Mouse (Mus musculus) liver, embryonic 13.5 days (tissue): Measurements from ENCODE around the gene Prdm16. TPM values are rescaled to one million over a fixed set of nuclear protein-coding genes. Genes with fewer than 3 reads are reported as not detected.

Experiments used
- ATAC-seq: fragments of 200-750 bp; cut with Nextera tagmentation; 2 replicates; pipeline ENCODE4 v1.8.0; 2017; ENCODE audit warnings: low read depth, mild to moderate bottlenecking, moderate number of reproducible peaks, moderate library complexity
- DNase-seq: peaks from one replicate; pipeline ENCODE4 v3.0.0; 2022
- H3K27ac ChIP-seq: fragments of 300-500 bp; sonication (generic); 2 replicates; pipeline ENCODE4 v1.5.1; 2015; ENCODE audit warnings: moderate library complexity, mild to moderate bottlenecking, inconsistent platforms
- H3K27me3 ChIP-seq: fragments of 300-500 bp; sonication (generic); 2 replicates; pipeline ENCODE4 v1.6.1; 2015; ENCODE audit warnings: mild to moderate bottlenecking, inconsistent platforms
- H3K36me3 ChIP-seq: fragments of 300-500 bp; sonication (generic); 2 replicates; pipeline ENCODE4 v1.6.1; 2015; ENCODE audit warnings: mild to moderate bottlenecking, inconsistent platforms
- H3K4me1 ChIP-seq: fragments of 300-500 bp; sonication (generic); replicated peaks from 2 replicates; pipeline ENCODE4 v1.6.1; 2015; ENCODE audit warnings: inconsistent platforms
- H3K4me2 ChIP-seq: fragments of 300-500 bp; sonication (generic); 2 replicates; pipeline ENCODE4 v1.6.1; 2015; ENCODE audit warnings: inconsistent platforms, mild to moderate bottlenecking, moderate library complexity
- H3K4me3 ChIP-seq: fragments of 300-500 bp; sonication (generic); replicated peaks from 2 replicates; pipeline ENCODE4 v1.5.1; 2015; ENCODE audit warnings: mild to moderate bottlenecking, inconsistent platforms
- H3K9ac ChIP-seq: fragments of 300-500 bp; sonication (generic); 2 replicates; pipeline ENCODE4 v1.6.1; 2015; ENCODE audit warnings: mild to moderate bottlenecking, inconsistent platforms
- H3K9me3 ChIP-seq: fragments of 300-500 bp; sonication (generic); replicated peaks from 2 replicates; pipeline ENCODE4 v1.6.1; 2016; ENCODE audit warnings: inconsistent platforms
- WGBS: fragments of 180-500 bp; shearing (Covaris S2); methylation state at CpG from one replicate; pipeline ENCODE4 v1.1.7; 2015; ENCODE audit not compliant: insufficient replicate concordance; 5-methylcytosine and 5-hydroxymethylcytosine counted together
- polyA plus RNA-seq: library from polyadenylated mRNA; unstranded; fragments of >200 nt; fragmentation: Nextera tagmentation; extraction: Ambion mirVana; gene quantifications from 2 replicates; pipeline ENCODE4 v1.2.1, GENCODE M21; 2015

Prdm16 gene
- polyA plus RNA-seq, 1 experiment from 2014 or later = 1.8 TPM

DNA sequence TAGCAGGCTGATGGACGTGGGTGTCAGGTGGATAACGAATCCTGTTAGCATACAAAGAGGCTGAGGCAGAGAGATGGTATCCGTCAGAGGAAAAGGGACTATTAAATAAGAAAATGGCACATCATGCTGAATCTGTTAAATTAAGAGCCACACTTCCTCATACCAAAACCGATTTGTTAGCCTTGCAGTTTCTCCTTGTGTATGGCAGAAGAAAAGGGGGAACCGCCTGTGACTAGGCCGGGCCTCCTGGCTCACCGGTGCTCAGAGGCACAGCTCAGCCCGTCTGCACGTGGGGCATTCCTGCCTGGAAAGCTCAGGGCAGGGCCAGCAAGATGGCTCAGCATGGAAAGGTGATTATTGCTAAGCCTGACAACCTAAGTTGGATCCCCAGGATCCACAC, 171.6 kb downstream of the Prdm16 start:
- H3K27ac ChIP-seq = no peak overlapping the region
- H3K4me2 ChIP-seq = no peak overlapping the region
- no peaks in the 10 kb centered on the region for H3K27me3 ChIP-seq
- DNase-seq (no peak), ATAC-seq (no peak)
- no peaks in the 10 kb centered on the region for H3K4me1 ChIP-seq
- H3K4me3 ChIP-seq = no peak overlapping the region
- no peaks in the 10 kb centered on the region for H3K36me3 ChIP-seq
- no peaks in the 10 kb centered on the region for H3K9me3 ChIP-seq
- 53% methylated on average over 9 of the region's 9 CpGs for WGBS
- no peak overlapping the region for H3K9ac ChIP-seq

DNA sequence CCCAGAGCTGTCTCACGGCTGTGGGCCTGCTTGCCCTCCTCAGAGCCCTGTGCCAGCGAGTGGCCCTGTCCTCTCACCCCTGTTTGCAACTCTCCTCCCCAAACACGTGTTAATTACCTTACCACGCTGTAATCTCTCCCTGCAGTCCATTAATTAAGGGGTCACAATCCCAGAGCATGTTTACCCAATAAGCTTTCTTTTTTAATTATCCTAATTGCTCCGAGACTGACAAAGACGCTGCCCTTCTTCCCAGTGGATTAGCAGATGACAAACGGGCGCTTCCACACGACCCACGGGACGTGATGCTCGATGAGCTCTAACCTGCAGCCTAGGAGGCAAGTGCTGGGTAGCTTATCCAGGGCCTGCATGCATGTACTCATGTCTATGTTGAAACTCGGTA, 176.7 kb downstream of the Prdm16 start:
- H3K4me1 ChIP-seq = no peaks in the 10 kb centered on the region
- H3K27me3 ChIP-seq = no peaks in the 10 kb centered on the region
- no peaks in the 10 kb centered on the region for H3K36me3 ChIP-seq
- no peak overlapping the region for H3K9ac ChIP-seq
- H3K4me2 ChIP-seq = no peak overlapping the region
- H3K9me3 ChIP-seq = no peaks in the 10 kb centered on the region
- H3K27ac ChIP-seq = no peak overlapping the region
- DNase-seq = no peak
- no peak overlapping the region for H3K4me3 ChIP-seq
- 55% methylated on average over 13 of the region's 13 CpGs for WGBS
- ATAC-seq = no peak

DNA sequence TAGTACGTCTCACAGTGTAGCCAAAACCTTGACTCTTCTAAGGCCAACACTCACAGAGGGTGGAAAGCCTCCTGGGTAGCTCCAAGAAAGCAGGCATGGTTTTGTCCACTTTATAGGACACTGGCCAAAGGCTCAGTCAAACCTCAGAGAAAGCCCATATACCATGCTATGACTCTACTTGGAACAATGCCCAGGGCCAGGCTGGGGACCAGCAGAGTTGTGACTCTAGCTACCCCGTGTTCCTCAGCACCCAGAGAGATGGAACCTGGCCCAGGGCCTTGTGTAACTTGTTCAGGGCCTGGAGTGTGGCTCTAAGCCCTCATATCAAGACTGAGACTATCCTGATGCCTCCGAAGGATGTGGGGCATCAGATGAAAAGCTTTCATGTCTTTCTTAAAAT, 178.9 kb downstream of the Prdm16 start:
- H3K27me3 ChIP-seq = no peaks in the 10 kb centered on the region
- H3K27ac ChIP-seq = no peak overlapping the region
- no peaks in the 10 kb centered on the region for H3K36me3 ChIP-seq
- H3K4me3 ChIP-seq = no peak overlapping the region
- no peaks in the 10 kb centered on the region for H3K9me3 ChIP-seq
- H3K4me1 ChIP-seq = no peaks in the 10 kb centered on the region
- no peak for ATAC-seq
- no peak overlapping the region for H3K4me2 ChIP-seq
- no peak for DNase-seq
- WGBS = 57% methylated on average over 3 of the region's 3 CpGs
- H3K9ac ChIP-seq = no peak overlapping the region

DNA sequence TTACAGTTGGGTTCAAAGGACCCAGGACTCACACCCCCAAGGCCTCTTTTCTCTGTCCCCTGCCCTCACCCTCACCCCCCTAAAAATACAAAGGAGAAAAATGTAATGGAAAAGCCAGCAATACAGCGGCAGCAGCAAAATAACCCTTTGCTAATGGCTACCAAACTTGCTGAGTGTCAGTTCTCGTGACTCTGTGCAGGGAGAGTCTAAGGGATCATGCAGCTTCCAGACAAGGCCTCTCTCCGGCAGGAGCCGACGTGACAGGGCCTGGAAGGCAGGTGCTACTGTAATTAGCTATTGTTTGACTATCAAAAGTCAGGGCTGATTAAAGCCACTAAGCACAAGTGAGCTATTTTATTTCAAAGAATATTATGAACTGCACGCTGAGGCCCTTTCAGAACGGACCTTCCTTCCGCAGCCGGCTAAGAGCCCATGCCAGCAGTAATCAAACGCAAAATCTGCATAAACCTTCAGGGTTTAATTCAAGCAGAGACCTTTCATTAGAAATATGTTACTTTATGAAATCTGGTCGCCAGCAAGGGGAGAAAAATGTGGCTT, 180.3 kb downstream of the Prdm16 start:
- H3K27me3 ChIP-seq = no peaks in the 10 kb centered on the region
- ATAC-seq (no peak), DNase-seq (no peak)
- 68% methylated on average over 11 of the region's 11 CpGs for WGBS
- no peak overlapping the region for H3K27ac ChIP-seq
- no peak overlapping the region for H3K4me2 ChIP-seq
- H3K4me3 ChIP-seq = no peak overlapping the region
- H3K4me1 ChIP-seq = no peaks in the 10 kb centered on the region
- no peaks in the 10 kb centered on the region for H3K36me3 ChIP-seq
- H3K9ac ChIP-seq = no peak overlapping the region
- no peaks in the 10 kb centered on the region for H3K9me3 ChIP-seq

DNA sequence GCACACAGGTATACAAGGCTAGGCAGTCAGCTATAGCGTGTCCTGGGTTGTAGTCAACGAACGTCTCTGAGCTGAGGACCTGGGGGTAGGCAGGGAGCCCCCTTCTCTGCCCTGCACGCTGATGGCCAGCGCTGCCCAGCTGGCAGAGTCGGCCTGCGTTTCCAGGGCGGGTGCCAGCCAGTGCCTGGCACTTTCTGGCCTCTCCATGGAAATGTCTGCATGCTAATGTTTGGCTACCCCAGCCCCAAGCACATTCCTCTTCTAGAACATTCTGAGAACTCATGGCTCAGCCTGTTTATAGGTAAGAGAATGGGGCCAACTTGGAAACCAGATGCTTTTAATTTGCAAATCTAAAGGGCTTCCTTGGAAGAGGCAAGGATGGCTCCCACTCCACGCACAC, 186.2 kb downstream of the Prdm16 start:
- H3K4me1 ChIP-seq = no peaks in the 10 kb centered on the region
- 67% methylated on average over 9 of the region's 9 CpGs for WGBS
- no peak overlapping the region for H3K4me3 ChIP-seq
- H3K4me2 ChIP-seq = no peak overlapping the region
- ATAC-seq = no peak
- no peak overlapping the region for H3K9ac ChIP-seq
- no peaks in the 10 kb centered on the region for H3K9me3 ChIP-seq
- H3K36me3 ChIP-seq = no peaks in the 10 kb centered on the region
- no peak for DNase-seq
- H3K27ac ChIP-seq = no peak overlapping the region
- H3K27me3 ChIP-seq = no peaks in the 10 kb centered on the region

DNA sequence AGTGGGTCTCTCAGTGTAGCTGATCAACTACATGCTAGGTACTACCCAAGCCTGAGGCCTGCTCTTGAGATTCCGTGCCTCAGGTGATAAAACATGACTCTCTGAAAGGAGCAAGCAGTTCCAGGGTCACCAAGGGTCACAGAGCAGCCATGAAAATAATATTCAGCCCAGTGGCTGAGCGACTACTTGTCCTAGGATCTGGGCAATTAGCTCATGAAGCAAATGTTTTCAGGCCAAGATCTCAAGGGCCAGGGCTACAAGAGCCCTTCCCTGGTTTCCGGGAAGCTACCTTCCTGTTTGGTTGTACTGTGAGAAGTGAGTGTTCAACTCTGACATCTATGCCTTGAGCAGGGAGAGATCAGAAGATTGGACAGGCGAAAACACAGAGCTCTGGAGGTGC, 186.6 kb downstream of the Prdm16 start:
- Histone ChIP-seq H3K27me3 (no peaks in the 10 kb centered on the region), H3K36me3 (no peaks in the 10 kb centered on the region), H3K9me3 (no peaks in the 10 kb centered on the region), H3K9ac (no peak overlapping the region), H3K4me2 (no peak overlapping the region), H3K27ac (no peak overlapping the region), H3K4me1 (no peaks in the 10 kb centered on the region), H3K4me3 (no peak overlapping the region)
- 48% methylated on average over 4 of the region's 4 CpGs for WGBS
- ATAC-seq (no peak), DNase-seq (no peak)

DNA sequence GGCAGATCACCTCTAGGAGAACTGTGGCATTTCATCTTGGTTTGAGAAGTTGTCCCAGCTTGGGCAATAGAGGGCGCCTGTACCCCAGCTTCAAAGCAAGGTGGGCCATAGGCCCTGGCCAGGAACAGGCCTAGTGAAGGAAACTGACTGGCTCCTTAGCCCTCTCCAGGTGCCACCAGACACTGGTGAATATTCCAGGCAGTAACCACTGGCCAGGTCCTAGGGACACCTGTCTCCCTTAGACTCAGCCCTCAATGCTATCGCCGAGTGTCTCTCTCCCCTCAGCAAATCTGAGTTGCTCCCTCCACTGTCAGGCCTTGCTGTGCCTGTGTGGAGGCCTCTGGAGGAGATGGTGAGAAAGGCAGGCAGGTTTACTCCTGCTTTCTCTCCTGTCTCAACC, 187.3 kb downstream of the Prdm16 start:
- no peaks in the 10 kb centered on the region for H3K27me3 ChIP-seq
- no peak for ATAC-seq
- H3K27ac ChIP-seq = no peak overlapping the region
- no peak for DNase-seq
- H3K36me3 ChIP-seq = no peaks in the 10 kb centered on the region
- H3K9ac ChIP-seq = no peak overlapping the region
- no peaks in the 10 kb centered on the region for H3K9me3 ChIP-seq
- H3K4me2 ChIP-seq = no peak overlapping the region
- H3K4me3 ChIP-seq = no peak overlapping the region
- WGBS = 29% methylated on average over 3 of the region's 3 CpGs
- H3K4me1 ChIP-seq = no peaks in the 10 kb centered on the region

DNA sequence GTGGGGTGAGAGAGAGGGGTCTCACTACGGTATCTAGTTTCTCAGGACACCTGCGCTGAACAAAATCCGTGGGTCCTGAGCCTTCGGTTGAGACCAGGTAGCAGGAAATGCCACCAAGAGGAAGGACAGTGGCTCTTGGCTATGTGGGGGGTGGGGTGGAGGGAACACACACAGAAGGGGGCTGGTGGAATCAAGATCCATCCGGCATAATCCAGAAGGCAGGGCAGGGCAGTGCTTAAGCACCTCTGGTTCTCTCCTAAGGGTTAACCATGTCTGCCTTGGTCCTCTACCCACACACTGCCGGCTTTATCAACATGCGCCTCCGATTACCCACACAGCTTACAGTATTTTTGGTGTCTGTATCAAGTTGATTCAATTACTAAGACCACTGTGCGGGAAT, 191.0 kb downstream of the Prdm16 start:
- Histone ChIP-seq H3K9ac (no peak overlapping the region), H3K4me2 (no peak overlapping the region), H3K4me1 (peaks cover 6% of the 10 kb centered on the region; the same call in 1 of the 2 replicates), H3K4me3 (no peak overlapping the region), H3K9me3 (no peaks in the 10 kb centered on the region), H3K27ac (no peak overlapping the region), H3K27me3 (no peaks in the 10 kb centered on the region), H3K36me3 (no peaks in the 10 kb centered on the region)
- ATAC-seq (no peak), DNase-seq (no peak)
- WGBS = 55% methylated on average over 9 of the region's 9 CpGs

DNA sequence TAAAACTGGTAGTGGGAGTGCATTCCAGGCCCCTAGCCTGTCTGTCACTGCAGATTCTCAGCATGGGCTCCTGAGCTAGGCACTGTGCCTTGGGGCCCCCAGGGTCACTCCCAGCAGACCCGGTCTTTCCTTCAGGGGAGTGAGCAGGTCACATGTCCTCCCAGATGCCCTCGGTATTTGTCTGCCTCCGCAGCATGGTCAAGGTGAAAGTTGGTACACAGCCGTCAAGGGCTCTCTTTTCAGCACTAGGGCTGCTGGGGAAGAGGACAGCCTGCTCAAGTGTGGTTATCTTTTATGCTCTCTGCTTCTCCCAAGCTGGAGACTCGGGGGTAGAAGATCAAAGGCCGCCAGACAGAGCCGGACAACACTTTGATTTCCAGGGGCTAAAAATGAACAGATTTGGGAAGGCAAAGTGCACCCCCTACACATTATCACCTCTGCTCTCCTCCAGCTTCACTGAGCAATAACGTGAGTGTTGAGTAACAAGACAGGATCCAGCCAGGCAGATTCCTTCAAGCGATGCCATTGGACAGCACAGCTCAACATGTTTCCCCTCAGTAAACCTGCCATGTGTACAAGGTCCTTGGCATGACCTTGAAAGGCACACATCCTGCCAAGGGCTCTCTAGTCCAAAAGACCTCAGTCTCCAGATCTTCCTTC, 193.9 kb downstream of the Prdm16 start:
- DNase-seq (no peak), ATAC-seq (no peak)
- H3K4me2 ChIP-seq = no peak overlapping the region
- no peaks in the 10 kb centered on the region for H3K27me3 ChIP-seq
- 47% methylated on average over 9 of the region's 9 CpGs for WGBS
- no peaks in the 10 kb centered on the region for H3K36me3 ChIP-seq
- peaks cover 6% of the 10 kb centered on the region; the same call in 1 of the 2 replicates for H3K4me1 ChIP-seq
- H3K9ac ChIP-seq = no peak overlapping the region
- H3K9me3 ChIP-seq = no peaks in the 10 kb centered on the region
- no peak overlapping the region for H3K27ac ChIP-seq
- H3K4me3 ChIP-seq = no peak overlapping the region

DNA sequence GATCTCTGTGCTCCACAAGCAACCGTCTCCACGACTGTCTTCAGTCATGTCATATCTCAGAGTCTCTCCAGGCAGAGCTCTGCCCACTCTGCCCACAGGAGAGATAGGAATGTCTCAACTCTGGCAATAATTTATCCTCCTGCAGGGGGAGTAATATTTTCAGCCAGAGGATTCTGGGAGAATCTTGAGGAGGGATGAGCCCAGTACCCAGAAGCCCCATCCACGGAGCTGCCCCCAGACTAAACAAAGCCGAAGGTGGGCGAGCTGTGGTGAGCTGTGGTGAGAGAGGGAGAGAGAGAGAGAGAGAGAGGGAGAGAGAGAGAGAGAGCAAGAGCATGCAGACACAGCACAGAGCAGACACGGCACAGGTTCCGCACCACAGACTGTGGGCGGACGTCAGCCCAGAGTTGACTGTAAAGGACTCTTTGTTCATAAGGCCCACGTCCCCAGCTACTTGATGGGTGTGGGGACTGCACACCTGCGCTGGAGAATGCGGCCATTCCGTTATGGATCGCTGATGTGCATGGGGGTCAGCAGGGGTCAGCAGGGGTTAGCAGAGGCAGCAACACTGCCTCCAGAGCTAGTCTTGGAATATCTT, 197.1 kb downstream of the Prdm16 start:
- 71% methylated on average over 14 of the region's 14 CpGs for WGBS
- Histone ChIP-seq H3K4me3 (no peak overlapping the region), H3K27me3 (0 out of 2 replicates have a peak, but pooled peaks cover 3% of the 10 kb centered on the region), H3K9me3 (no peaks in the 10 kb centered on the region), H3K4me1 (peaks cover 6% of the 10 kb centered on the region; the same call in 1 of the 2 replicates), H3K27ac (no peak overlapping the region), H3K36me3 (no peaks in the 10 kb centered on the region), H3K4me2 (no peak overlapping the region), H3K9ac (no peak overlapping the region)
- DNase-seq (no peak), ATAC-seq (no peak)

DNA sequence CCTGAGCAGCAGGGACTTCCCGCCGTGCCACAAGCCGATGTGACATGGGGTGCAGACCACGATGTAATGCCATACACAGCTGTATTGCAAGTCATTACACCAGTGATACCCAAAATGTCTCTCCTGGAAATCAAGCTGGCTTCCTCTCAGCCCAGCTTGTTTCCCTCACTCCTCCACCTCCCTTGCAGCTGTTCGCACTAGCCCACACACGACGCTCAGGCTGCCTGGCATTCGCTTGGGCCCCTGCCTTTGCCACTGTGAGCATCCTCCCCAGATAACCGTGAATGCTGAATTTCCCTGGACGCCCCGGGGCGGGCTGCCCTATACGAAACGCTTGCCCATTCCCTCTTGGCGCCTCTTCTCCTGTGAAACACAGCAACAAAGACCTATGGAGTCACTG, 198.1 kb downstream of the Prdm16 start:
- DNase-seq (no peak), ATAC-seq (no peak)
- H3K27ac ChIP-seq = no peak overlapping the region
- H3K36me3 ChIP-seq = no peaks in the 10 kb centered on the region
- H3K4me1 ChIP-seq = peaks cover 6% of the 10 kb centered on the region; the same call in 1 of the 2 replicates
- 0 out of 2 replicates have a peak, but pooled peaks cover 3% of the 10 kb centered on the region for H3K27me3 ChIP-seq
- no peak overlapping the region for H3K4me2 ChIP-seq
- H3K9ac ChIP-seq = no peak overlapping the region
- H3K9me3 ChIP-seq = no peaks in the 10 kb centered on the region
- no peak overlapping the region for H3K4me3 ChIP-seq
- WGBS = 62% methylated on average over 15 of the region's 15 CpGs

DNA sequence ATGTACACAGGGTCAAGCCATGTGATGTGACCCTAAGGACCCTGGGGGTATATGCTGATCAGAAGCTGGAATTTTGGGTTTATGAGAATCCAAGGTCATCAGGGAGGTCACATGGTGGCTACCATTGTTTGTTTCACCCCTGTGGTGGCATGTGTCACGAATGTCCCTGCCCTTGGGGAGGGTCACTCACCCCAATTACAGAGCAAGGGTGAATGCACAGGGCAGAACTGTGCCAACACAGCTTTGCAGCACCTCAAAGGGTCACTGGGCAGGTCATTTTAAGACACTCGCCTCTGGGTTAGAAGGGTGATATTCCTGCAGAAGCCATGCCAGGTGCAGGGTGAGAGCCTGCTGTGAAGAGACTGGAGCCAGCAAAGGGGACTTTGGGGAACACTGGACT, 206.9 kb downstream of the Prdm16 start:
- Histone ChIP-seq H3K27ac (no peak overlapping the region), H3K4me1 (no peaks in the 10 kb centered on the region), H3K9me3 (no peaks in the 10 kb centered on the region), H3K27me3 (no peaks in the 10 kb centered on the region), H3K4me3 (no peak overlapping the region), H3K36me3 (no peaks in the 10 kb centered on the region), H3K9ac (no peak overlapping the region), H3K4me2 (no peak overlapping the region)
- no peak for ATAC-seq
- 44% methylated on average over 2 of the region's 2 CpGs for WGBS
- DNase-seq = no peak
